Mouse (Mus musculus) skeletal muscle tissue, adult 2 months (tissue): ENCODE data around the gene Blm.
A peak's percentile ranks its signal among the peaks of the same experiment; 100 is the strongest.

ENCODE experiments used
- DNase-seq: peaks from one replicate; pipeline ENCODE4 v3.0.0-alpha.2; 2012; ENCODE audit warnings: low read depth, low spot score

Blm gene

DNA sequence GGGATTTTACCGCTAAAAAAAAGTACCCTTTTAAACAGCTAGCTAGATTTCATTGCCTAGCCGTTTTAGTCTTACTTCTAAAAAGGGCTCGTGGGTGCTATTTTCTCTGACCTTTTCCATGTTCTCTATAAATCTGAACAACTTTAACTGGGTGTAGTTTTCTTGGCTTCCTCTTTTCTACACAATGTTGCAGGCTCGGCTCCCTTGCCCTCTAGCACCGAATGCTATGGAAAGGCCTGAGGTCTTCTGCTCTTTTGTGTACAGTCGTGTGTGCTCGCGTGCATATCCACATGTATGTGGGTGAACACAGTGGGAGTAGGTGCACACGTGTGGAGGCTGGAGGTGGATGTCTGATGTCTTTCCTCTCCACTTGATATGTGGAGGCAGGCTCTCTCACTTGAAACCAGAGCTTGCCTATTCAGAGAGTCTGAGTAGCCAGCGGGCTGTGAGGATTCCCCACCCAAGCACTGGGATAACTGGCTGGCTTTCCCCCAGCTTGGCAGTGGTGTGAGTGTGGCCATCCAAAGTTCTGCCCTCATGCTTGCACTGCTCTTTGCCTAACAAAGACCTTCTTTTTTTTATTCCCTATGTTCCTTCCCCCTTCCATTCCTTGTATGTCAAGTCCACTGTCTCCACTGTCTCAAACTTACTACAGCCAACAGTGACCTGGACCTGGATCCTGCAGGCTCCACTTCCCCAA lies 95.0 kb downstream of the Blm start:
- DNase-seq = no peak

DNA sequence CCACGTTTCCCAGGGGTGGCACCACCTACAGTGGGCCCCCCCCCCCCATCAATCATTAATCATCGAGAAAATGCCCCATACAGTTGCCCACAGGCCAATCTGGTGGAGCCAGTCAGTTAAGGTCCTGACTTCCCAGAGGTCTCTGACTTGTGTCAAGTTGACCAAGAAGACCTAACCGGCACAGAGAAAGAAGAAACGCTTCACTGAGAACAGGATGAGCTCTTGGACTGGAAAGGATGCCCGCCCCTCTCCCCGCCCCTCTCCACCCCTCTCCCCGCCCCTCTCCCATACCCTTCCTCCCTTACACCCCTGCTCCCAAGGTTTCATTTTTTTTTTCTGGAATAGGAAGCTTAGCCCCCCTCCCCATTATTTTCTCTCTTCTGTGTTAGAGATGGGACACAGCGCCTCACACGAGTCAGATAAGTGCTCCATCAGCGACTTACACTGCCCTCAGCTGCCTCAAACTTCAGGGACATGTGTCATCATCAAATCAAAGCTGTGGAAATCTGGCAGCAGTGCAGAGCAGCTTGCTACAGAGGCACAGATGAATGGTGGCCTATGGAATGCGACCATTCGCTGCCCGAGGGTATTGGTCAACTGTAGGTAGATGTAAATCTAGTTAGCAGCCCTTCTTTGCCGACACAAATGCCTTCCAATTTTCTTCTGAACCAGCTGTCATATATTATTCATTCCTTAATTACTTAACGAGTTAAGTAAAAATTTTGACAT lies 95.7 kb downstream of the Blm start:
- DNase-seq = no peak

DNA sequence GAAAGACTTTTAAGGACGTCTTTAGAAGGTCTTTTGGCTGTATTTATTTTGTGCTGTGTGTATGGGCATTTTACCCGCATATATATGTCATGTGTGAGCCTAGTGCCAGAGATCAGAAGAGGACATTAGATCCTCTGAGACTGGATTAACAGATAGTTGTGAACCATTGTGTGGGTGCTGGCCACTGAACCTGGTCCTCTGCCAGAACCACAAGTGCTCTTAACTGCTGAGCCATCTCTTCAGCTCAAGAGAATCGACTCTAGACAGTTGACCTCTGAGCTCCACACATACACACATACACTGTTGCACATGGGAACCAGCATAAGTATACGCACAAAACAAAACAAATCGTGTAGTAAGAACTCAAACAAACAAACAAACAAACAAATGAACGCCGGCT lies 98.3 kb downstream of the Blm start:
- DNase-seq = no peak

DNA sequence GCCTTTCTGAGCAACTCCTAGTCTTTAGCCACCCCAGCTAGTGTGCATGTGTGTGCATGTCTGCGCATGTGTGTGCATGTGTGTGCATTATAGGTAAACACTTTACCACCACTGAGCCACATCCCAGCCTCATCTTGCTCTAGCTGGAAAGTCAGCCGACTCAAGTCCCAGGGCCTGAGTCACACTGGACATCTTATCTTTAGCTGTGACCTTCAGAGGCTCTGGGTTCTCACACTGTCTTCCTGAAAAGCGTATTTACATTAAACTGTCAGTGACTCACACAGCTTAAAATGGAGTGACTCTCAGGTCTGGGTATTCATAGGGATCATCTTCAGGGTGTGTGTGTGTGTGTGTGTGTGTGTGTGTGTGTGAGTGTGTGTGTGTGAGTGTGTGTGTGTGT lies 99.3 kb downstream of the Blm start:
- DNase-seq = no peak

- DNase-seq = no peak
Observed at GRCm38 (mm10) chr7:80429661-80430060, 105.3 kb downstream of the Blm start.

- no peak for DNase-seq
Observed at GRCm38 (mm10) chr7:80427730-80428129, 107.2 kb downstream of the Blm start.

GRCm38 (mm10) chr7:80426363-80426762 lies 108.6 kb downstream of the Blm start:
- DNase-seq = peak; percentile 54

DNA sequence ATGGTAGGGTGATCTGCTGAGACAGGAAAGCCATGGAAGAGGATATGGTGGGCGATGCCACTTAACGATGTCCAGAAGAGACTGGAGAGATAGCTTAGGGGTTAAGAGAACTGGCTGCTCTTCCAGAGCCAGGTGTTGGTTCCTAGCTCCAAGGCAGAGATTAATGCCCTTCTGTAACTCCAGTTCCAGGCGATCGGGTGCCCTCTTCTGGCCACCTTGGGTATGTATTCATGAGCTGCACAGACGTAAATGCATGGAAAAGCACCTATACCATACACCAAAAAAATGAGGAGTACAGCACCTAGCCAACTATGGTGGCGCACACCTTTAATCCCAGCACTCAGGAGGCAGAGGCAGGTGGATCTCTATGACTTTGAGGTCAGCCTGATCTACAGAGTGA lies 110.2 kb downstream of the Blm start:
- DNase-seq = no peak

DNA sequence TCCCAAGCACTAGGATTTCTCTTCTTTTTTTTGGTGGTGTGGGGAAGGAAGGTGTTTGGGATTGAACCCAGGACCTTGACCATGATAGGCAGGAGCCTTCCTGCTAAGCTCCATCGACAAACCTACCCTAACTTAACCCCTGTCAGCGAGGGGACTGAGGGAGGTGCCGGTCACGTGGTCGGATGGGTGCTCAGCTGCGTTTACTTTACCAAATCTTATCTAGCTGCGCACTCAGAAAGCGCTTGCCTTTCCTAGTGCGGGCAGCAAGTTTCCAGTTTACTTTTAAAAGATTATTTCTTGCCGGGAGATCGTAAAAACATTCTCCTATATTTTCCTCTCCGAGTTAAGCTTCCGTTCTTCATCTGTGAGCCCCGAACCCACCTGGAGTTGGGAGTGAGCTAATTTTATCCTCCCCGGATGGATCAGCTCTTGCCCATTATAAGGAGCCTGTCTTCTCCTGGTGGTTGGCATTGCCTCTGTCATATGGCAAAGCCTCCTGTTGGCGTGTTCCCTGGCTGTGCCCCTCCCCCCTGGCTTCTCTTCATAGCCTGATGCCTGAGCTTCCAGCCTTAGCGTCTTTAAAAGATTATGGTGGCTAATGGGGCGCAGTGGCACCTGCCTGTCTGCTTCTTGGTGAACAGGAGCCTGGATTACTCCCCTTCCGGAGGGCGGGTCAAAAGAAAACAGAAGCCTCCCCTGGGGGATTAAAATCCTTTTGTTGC lies 112.0 kb downstream of the Blm start:
- no peak for DNase-seq

- DNase-seq = no peak
Observed at GRCm38 (mm10) chr7:80421576-80421975, 113.3 kb downstream of the Blm start.

DNA sequence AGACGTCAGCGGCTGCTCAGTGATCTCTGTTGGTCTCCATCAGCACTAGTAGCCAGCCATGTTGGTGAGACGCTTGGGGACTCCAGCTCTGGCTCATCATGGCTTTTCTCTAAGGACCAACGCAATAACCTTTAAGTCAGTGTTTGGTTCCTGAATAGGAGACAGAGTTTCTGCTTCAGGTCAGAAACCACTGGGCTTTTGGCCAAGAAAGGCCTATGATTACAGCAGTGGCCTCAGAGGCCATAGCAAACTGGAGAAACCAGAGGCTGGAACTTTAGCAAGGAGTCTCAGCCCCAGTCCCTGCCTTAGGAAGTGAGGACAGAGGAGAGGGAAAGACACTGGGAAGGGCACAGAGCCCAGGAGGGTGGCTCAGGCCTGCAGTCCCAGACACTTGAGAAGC lies 114.3 kb downstream of the Blm start:
- no peak for DNase-seq

DNA sequence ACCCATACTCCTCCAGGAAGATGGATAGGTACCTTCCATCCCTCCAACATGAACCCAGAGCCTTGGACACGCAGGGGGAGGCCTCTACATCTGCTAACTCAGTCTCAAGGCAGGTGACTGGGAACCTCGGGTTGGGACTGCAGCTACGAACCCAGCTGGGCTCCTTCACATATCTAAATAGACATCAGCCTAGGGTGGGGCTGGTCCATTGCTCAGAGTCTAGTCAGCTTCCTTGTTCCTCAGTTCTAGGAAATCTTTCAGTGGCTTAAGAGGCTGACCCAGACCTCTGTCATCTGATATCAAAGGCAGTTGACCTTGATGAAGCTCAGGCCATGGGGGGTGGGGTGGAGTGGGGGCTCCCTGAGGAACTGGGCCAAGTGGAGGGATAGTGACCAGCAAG lies 115.6 kb downstream of the Blm start:
- DNase-seq = no peak

GRCm38 (mm10) chr7:80418036-80418435 lies 116.9 kb downstream of the Blm start:
- no peak for DNase-seq

GRCm38 (mm10) chr7:80417601-80418000 lies 117.3 kb downstream of the Blm start:
- no peak for DNase-seq

DNA sequence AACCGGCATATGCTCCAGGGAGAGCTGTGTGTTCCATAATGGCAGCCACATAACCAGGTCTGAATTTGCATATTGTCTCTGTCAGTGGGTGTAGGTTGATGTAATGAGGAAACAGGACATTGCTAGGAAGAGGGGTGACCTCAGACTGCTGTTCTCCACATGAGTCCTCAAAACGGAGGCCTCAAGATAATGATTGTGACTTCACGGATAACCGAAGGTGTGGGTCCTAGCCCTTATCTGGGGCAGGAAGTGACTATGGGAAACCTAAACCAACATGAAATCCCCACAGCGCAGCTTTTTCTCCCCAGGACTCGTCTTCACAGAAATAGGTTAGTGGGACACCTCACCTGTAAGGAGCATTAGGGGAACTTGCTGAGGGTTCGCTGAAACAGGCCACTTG lies 118.0 kb downstream of the Blm start:
- no peak for DNase-seq

- DNase-seq = no peak
Observed at GRCm38 (mm10) chr7:80414303-80414855, 120.5 kb downstream of the Blm start.

DNA sequence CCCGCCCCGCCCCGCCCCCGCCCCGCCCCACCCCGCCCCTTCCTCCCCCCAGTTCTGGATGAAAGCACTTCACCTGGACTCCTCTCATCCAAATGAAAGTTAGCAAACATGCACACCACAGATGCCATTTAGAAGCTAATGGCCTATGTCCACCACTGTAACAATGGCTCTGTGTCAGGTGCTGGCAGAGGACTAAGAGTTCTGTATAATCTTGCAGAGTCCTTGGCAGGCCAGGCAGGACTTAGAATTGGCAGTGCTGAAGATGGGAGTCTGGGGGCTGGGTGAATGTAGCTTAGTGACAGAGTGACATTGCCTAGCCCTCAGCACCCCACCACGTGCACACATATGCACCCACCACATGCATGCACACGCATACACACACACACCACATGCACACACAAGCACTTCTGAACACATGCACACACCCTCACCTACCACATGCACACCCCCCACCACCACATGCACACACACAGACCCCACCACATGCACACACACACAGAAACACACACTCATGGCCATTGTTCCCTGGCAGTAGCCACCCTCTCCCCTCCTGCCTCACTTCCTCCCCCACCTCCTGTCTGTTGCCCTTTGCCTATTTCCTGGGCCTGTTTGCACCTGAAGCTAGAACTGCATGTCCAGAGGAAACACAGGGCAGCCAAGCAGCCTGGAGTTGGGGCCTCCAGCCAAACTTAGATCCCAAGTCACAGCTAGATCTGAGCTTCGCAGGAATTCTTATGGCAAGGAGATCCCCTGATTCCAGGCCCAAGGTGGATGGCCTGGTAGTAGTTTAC lies 121.2 kb downstream of the Blm start:
- DNase-seq = no peak

- DNase-seq = no peak
Observed at GRCm38 (mm10) chr7:80412781-80413180, 122.1 kb downstream of the Blm start.

DNA sequence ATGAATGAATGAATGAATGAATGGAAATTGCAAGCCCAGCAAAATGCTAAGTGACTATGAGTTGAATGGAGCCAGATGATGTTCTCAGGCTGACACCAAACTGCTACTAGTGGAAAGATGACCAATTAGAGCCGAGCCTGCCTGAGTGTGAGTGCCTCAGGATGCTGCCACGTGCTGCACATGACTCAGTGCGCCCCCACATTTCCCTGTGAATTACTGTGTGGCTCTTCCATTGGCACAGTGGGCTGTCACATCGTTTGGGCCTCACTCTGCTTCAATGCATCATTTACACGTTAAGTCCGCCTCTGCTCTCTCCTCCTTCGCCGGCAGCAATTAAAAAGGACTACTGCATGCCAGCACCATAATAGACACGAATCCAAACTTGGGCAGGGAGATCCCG lies 122.6 kb downstream of the Blm start:
- no peak for DNase-seq

GRCm38 (mm10) chr7:80410380-80410779 lies 124.5 kb downstream of the Blm start:
- DNase-seq = no peak

- no peak for DNase-seq
Observed at GRCm38 (mm10) chr7:80407712-80408111, 127.2 kb downstream of the Blm start.

DNA sequence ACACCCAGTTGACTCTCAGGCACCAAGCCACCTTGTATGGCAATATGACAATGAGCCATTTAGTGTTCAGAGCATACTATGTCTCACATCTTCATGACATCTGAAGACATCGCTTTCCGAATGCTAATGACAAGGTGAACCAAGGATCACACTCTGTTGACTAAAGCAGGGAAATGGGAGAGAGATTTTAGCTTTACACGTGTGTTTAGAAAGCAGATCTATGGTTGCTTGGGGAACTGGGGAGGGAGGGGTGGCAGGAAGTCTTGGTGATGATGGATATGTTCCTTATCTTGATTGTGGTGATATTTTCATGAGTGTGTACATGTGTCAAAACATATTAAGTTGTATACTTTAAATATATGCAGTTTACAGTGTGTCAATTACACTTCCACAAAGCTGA lies 128.7 kb downstream of the Blm start:
- no peak for DNase-seq
